Mouse (Mus musculus): ENCODE results near the gene Amh.
"Not testable (repeated sequence)": the region's sequence is repeated elsewhere in the genome, so short reads cannot be mapped to it uniquely, and the experiment has no call there.

The Amh gene

GRCm38 (mm10) chr10:80827870-80828420 lies 22.9 kb downstream of the Amh start:
- no peak for DNase-seq (ENCODE audit: low spot score in 2 of 2)

GRCm38 (mm10) chr10:80828587-80828986 lies 23.5 kb downstream of the Amh start:
- DNase-seq (ENCODE audit: low spot score in 2 of 2), result not testable (repeated sequence)

GRCm38 (mm10) chr10:80829359-80830278 lies 24.6 kb downstream of the Amh start:
- no peak for DNase-seq (ENCODE audit: low spot score in 2 of 2)

GRCm38 (mm10) chr10:80831136-80831535 lies 26.1 kb downstream of the Amh start:
- peak in 1 of 2 experiments; percentile 79 for DNase-seq (ENCODE audit: low spot score in 2 of 2)

- DNase-seq (ENCODE audit: low spot score in 2 of 2), result no peak
Observed at GRCm38 (mm10) chr10:80832818-80833217, 27.8 kb downstream of the Amh start.

GRCm38 (mm10) chr10:80835617-80836016 lies 30.6 kb downstream of the Amh start:
- no peak for DNase-seq (ENCODE audit: low spot score in 2 of 2)

GRCm38 (mm10) chr10:80836949-80837379 lies 31.9 kb downstream of the Amh start:
- DNase-seq (ENCODE audit: low spot score in 2 of 2), result no peak

- no peak for DNase-seq (ENCODE audit: low spot score in 2 of 2)
Observed at GRCm38 (mm10) chr10:80837827-80838226, 32.8 kb downstream of the Amh start.

GRCm38 (mm10) chr10:80838346-80838912 lies 33.4 kb downstream of the Amh start:
- DNase-seq (ENCODE audit: low spot score in 2 of 2), result no peak

- DNase-seq (ENCODE audit: low spot score in 2 of 2), result no peak
Observed at GRCm38 (mm10) chr10:80839848-80840247, 34.8 kb downstream of the Amh start.

- no peak for DNase-seq (ENCODE audit: low spot score in 2 of 2)
Observed at GRCm38 (mm10) chr10:80841685-80842084, 36.6 kb downstream of the Amh start.

- no peak for DNase-seq (ENCODE audit: low spot score in 2 of 2)
Observed at GRCm38 (mm10) chr10:80842334-80842733, 37.3 kb downstream of the Amh start.

- DNase-seq (ENCODE audit: low spot score in 2 of 2), result no peak
Observed at GRCm38 (mm10) chr10:80843087-80843930, 38.3 kb downstream of the Amh start.

GRCm38 (mm10) chr10:80843931-80844547 lies 39.0 kb downstream of the Amh start, which contains the start of gene Lingo3:
Gene Lingo3, minus strand, starts transcription at chr10:80844039.
- no peak for DNase-seq (ENCODE audit: low spot score in 2 of 2)

- no peak for DNase-seq (ENCODE audit: low spot score in 2 of 2)
Observed at GRCm38 (mm10) chr10:80845055-80845693, 40.1 kb downstream of the Amh start.

- no peak for DNase-seq (ENCODE audit: low spot score in 2 of 2)
Observed at GRCm38 (mm10) chr10:80845732-80846131, 40.7 kb downstream of the Amh start.

GRCm38 (mm10) chr10:80848571-80848970 lies 43.5 kb downstream of the Amh start:
- DNase-seq (ENCODE audit: low spot score in 2 of 2), result peak in 1 of 2 experiments; percentile 82

GRCm38 (mm10) chr10:80854913-80855748 lies 50.1 kb downstream of the Amh start, which contains the start of the genes Lsm7 and Sppl2b:
Gene Lsm7, minus strand, starts transcription at chr10:80855209.
Gene Sppl2b, plus strand, starts transcription at chr10:80855275.
- peak; percentile 98 for DNase-seq (ENCODE audit: low spot score in 2 of 2)

GRCm38 (mm10) chr10:80855749-80856073 lies 50.7 kb downstream of the Amh start:
- DNase-seq (ENCODE audit: low spot score in 2 of 2), result peak; percentile 59 to 73

- DNase-seq (ENCODE audit: low spot score in 2 of 2), result peak; percentile 58 to 60
Observed at GRCm38 (mm10) chr10:80856267-80856666, 51.2 kb downstream of the Amh start.

All from spleen, postnatal 10 days (tissue).